Mouse (Mus musculus): ENCODE results near the gene Gse1.

- no peak for TF ChIP-seq CTCF (IDR thresholded peaks at IDR 0.05; ENCODE audit: borderline replicate concordance, insufficient read depth, low read depth, low read length)
- TF ChIP-seq POLR2A (IDR thresholded peaks at IDR 0.05; ENCODE audit: borderline replicate concordance, insufficient read depth, low read length) = no peak
Measured at GRCm38 (mm10) chr8:120228781-120229573, 721 bp downstream of the Gse1 start.

Data from cerebellum, adult 2 months (tissue).